Mouse (Mus musculus): Measurements from ENCODE around the gene Katnb1.

- TF ChIP-seq CTCF (IDR thresholded peaks at IDR 0.05; ENCODE audit: low read depth), result no peak
- TF ChIP-seq EP300 (optimal IDR thresholded peaks at IDR 0.05), result no peak
Measured at GRCm38 (mm10) chr8:95041883-95042784, 38.9 kb upstream of the Katnb1 start.
